Mouse (Mus musculus) gastrocnemius, postnatal 25 days (tissue): ENCODE measurements around the gene Tacr2. TPM values are rescaled to one million over a fixed set of nuclear protein-coding genes. Genes with fewer than 3 reads are reported as not detected.

ENCODE experiments used
- DNase-seq: peaks from one replicate; pipeline ENCODE4 v3.0.0; 2022
- total RNA-seq, 2 experiments: library from RNA; stranded (reverse); gene quantifications; 1 replicate in 1 of 2; 2 replicates in 1 of 2; pipeline ENCODE4 v1.2.3; 2021

Tacr2 gene
- total RNA-seq, 2 experiments from 2014 or later = not detected

DNA sequence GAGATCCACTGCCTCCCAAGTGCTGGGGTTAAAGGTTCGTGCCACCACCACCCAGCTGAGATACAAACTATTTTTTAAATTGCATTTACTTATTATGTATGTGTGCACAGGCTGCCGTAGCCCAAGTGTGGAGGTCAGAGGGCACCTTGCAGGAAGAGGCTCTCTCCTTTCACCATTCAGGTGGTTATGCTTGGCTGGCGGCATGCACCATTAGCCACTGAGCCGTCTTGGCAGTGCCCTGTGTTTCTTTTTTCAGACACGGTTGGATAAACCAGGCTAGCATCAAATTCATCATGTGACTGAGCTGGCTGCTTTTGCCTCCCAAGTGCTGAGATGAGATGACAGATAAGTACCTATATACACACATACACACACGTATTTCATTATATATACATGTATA is 13.0 kb upstream of the Tacr2 start:
- peak; percentile 73 for DNase-seq

GRCm38 (mm10) chr10:62242358-62242757 is 9.9 kb upstream of the Tacr2 start:
- no peak for DNase-seq

DNA sequence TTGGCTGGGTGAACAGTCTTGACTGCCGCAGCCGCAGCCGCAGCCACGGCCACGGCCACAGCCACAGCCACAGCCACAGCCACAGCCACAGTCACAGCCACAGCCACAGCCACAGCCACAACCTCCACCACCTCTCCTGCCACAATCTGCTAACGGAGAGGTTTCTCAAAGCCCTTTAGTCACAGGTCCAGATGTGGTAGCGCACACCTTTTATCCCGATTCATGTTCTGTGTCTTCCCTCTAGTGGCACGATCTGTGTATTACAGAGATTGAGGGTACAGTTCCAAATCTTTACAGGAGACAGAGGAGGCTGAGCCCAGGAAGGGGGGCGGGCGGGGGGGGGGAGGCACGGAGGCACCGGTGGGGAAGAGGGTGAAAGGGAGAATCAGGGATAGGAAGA is 9.3 kb upstream of the Tacr2 start:
- DNase-seq = no peak

GRCm38 (mm10) chr10:62244067-62244466 is 8.2 kb upstream of the Tacr2 start:
- no peak for DNase-seq

DNA sequence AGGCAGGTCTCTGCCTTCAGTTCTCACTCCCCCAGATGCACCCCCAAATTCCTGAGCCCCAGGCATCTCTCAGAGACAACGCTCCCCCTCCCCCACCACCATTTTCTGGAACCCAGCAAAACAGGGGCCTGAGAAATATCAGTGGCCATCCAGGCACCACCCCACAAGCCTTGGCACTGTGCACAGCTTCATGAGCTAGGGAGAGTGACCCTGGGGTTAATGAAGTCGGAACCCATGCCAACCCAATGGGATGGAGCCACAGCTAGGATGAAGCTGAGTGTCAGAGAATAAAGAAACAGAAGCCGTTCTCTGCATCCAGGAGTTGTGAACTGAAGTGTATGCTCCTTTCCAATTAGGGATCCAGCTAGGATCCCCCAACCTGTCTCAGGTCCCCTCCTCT is 5.1 kb upstream of the Tacr2 start:
- DNase-seq = no peak

DNA sequence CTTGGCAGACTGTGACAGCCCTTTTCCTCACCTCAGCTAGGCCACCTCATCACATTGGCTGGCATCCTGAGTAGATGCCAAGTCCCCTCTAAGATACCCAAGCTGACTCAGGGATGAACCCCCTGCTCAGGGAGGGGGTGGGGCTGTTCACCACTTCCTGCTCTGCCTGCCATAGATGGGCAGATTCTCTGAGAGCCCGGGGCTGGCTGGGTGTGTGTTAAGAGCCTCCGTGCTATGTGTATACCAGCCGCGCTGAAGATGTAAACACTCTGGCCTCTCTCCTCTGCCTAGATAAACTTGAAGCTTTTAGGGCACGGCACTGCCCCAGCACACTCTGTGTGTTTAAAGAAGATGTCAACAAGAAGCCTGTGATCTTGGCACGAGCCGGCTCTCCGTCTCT is 4.4 kb upstream of the Tacr2 start:
- no peak for DNase-seq

- no peak for DNase-seq
These were observed 428 bp downstream of the Tacr2 start for GRCm38 (mm10) chr10:62252496-62253235.

- DNase-seq = no peak
These were observed 6.1 kb downstream of the Tacr2 start for GRCm38 (mm10) chr10:62258298-62258697.

GRCm38 (mm10) chr10:62261115-62261886 is 9.1 kb downstream of the Tacr2 start:
- peak; percentile 23 for DNase-seq

DNA sequence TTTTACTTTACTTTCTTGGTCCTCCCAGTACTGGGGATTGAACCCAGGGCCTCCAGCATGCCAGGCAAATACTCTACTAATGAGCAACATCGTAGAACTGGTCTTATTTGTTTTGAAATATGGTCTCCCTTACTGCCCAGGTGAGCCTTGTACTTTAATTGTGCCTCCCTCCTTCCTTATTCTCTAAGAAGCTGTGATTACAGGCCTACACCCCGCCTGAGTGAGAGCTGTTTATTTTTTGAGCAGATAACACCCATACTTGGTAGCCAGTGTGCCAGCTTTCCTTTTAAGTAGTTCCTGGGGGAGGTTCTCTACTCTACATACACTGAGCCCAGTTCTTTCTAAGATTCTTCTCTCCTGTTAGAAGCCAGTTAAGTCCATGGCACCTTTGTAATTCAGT is 12.1 kb downstream of the Tacr2 start:
- DNase-seq = no peak

- DNase-seq = no peak
These were observed 17.0 kb downstream of the Tacr2 start for GRCm38 (mm10) chr10:62269278-62269677.

- peak; percentile 26 for DNase-seq
These were observed 23.0 kb downstream of the Tacr2 start for GRCm38 (mm10) chr10:62275235-62275634.

DNA sequence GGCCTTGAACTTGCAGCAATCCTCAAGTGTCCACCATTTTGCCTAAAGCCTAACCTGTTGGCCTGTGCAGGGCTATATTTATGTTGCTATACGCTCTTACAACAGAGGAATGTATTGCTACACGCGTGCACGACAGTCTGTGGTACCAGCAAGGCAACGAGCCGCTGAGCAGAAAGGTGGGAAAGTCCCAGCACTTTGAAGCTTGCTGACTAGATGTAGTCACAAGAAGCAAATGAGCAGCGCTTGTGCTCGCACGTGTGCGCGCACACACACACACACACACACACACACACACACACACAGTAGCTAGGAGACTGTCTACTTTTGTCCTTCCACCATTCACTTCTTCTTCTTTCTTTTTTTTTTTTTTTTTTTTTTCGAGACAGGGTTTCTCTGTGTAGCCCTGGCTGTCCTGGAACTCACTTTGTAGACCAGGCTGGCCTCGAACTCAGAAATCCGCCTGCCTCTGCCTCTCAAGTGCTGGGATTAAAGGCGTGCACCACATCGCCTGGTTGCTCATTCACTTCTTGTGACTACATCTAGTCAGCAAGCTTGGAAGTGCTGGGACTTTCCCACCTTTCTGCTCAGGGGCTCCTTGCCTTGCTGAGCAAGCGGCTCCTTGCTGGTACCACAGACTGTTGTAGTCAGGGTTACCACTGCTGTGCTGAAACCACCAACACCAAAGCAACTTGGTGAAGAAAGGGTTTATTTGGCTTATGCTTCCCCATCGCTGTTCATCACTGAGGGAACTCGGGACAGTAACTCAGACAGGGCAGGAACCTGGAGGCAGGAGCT is 25.5 kb downstream of the Tacr2 start:
- DNase-seq = no peak

GRCm38 (mm10) chr10:62279066-62279465 is 26.8 kb downstream of the Tacr2 start:
- no peak for DNase-seq

GRCm38 (mm10) chr10:62279671-62280070 is 27.4 kb downstream of the Tacr2 start:
- no peak for DNase-seq

DNA sequence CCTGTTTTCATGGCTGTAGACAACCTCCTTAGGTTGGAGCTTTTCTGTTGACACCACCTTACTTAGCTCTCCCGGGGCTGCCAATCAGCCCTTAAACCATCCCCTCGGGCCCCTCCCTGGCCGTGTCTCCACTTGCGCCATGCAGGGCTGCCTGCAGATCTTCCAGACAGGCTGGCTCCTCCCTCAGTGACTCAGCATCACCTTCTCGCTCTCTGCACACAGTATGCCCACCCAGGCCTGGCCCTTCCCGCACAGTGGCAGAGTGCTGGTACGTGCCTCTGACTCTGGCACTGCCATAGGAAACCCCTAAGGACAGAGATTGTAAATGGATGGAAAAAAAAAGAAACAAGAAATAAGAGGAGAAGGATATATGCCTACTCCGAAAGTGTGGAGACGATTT is 30.5 kb downstream of the Tacr2 start:
- DNase-seq = no peak

DNA sequence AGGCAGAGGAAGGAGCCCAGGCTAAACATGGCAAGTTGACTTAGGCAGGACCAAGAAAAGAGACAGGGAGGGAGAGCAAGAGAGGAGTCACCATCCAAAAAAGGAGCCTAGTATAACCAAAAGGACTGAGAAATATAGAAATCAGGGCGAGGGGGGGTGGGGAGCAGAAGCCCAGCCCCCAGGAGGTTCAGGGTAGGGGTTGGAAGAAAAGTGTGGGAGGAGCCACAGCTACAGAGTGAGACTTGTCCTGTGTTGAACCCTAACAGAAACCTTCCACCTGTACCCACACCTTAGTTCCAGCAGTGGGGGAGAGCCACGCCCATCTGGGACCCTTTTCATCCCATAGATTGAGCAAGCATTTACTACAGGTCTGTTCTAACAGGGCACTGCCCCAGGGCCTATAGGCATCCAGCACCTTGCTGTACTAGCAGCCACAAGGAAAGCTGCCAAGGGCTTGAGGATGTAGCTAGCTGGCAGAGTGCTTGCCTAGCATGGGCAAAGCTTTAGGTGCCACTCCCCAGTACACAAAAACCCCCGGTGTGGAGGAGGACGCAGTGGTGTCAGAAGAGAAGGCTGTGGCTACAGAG is 31.1 kb downstream of the Tacr2 start:
- no peak for DNase-seq

GRCm38 (mm10) chr10:62287460-62288124 is 35.4 kb downstream of the Tacr2 start:
- no peak for DNase-seq

DNA sequence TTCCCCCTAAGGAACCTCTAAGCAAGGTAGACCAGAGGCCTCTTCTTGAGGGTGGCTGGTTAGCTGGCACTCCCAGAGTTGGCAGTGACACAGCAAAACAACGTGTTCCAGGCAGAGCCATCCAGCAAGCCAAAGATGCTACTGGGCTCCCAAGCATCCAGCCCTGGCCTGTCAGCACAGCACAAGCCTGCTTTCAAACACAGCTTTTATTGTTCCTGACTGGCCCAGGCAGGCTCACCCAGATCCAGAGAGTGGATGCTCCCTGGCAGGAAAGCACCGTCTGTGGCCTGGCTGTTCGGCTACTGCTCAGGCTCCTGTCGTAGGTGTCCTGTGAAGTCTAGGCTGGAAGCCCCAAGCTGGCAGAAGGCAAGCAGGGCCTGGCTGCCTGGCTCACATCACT is 41.9 kb downstream of the Tacr2 start:
- DNase-seq = no peak

GRCm38 (mm10) chr10:62296086-62296872 is 44.0 kb downstream of the Tacr2 start:
- no peak for DNase-seq
